Mouse (Mus musculus) hindlimb bud, embryonic 11.5 days (tissue): ENCODE measurements around the gene Tmem269.
A peak's percentile ranks its signal among the peaks of the same experiment; 100 is the strongest.

Source experiments
- DNase-seq: peaks from one replicate; pipeline ENCODE4 v3.0.0-alpha.2; 2012; ENCODE audit warnings: low read depth, low spot score; ENCODE audit errors: extremely low spot score

Gene Tmem269

DNA sequence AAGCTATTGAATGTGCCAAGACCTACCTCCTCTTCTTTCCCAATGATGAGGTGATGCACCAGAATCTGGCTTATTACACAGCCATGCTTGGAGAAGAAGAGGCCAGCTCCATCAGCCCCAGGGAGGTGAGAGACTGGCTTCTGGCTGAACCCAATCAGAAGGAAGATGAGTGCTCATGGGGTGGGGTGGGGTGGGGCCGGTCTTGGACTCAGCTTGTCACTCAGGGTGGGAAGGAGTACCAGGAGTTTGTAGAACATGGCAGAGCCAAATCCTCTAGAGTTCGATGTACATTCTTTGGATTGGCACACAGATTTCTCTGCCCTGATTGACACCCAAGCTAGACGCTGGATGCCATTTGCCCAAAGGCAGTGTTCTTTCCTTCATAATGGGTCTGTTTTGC lies 20.6 kb upstream of the Tmem269 start:
- no peak for DNase-seq

DNA sequence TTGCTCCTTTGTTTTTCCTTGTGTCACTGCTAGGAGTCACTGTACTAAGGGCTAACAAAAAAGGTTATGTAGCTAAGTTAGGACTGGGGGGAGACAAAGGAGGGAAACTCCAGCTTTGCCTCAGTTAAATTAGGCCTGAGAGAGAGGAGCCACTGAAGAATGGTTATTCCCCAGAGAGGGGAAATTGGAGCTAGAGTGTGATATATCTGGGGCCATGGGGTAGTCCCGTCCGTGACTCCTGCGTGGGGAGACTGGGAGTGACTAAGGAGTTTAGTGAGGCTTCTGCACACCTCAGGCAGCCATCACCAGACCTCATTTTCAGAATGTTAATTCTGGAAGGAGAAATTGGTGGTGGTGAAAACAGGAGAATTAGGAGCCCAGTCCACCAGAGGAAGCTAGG lies 16.3 kb upstream of the Tmem269 start:
- DNase-seq, result no peak

DNA sequence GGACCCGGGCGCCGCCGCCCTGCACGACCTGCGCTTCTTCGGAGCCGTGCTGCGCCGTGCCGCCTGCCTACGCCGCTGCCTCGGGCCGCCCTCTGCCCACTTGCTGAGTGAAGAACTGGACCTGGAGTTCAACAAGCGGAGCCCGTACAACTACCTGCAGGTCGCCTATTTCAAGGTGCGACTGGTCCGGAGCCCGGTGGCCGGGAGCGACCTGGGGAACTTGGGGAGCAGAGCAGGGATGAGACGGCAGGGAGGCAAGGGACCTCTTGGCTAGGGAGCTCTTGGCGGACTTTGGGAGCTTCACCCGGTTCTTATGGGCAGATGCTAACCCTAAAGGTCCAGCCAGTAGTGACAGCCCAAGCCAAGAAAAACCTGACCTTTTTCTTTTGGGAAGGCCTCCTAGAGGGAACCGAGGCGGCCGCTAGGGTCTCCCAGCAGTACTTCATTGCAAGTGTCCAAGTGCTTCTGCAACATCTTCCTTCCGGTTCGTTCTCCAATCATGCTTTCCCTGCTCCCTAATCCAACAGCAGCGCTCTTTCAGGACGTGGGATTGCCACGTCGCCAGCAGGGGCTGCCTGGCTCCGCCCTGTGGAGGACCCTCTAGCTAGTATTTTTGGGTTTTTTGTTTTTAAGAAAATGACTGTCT lies 15.4 kb upstream of the Tmem269 start:
- peak; percentile 33 for DNase-seq

DNA sequence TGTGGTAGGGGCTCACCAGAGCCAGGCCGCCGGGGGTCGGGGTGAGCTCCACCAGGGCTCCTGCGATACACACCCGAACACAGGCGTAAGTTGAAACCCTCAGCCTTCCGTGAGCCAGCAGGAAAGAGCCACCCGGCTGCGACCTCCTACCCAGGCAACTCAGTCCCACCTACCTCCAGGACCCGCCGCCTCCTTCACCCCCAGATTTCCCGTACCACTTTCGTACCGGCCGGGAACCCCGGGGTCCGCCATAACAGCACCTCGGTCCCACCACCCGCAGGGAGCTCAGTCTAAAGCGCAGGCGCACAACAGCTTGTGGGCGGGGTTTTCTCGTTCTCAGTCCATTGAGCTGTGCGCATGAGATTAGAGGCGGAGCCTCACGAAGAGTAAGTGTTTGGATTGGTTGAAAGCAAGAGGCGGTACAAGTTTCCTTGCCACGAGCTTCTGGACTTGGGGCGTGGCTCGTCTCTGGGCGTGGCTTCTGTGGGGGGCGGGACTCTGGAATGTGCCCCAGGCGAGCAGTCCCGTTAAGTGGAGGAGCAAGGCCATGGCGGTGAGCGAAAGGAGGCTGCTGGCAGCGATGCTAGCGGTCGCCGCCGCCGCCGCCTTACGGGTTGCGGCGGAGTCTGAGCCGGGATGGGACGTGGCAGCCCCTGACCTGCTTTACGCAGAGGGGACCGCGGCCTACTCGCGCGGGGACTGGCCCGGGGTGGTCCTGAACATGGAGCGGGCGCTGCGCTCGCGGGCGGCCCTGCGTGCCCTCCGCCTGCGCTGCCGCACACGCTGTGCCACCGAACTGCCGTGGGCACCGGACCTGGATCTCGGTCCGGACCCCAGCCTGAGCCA lies 14.6 kb upstream of the Tmem269 start, which contains the start of the genes AU022252 and P3h1:
Gene AU022252, minus strand, starts transcription at position 303 of the 846 bp plus-strand sequence.
Gene P3h1, plus strand, starts transcription at position 506 of the 846 bp plus-strand sequence.
- DNase-seq, result peak; percentile 99

DNA sequence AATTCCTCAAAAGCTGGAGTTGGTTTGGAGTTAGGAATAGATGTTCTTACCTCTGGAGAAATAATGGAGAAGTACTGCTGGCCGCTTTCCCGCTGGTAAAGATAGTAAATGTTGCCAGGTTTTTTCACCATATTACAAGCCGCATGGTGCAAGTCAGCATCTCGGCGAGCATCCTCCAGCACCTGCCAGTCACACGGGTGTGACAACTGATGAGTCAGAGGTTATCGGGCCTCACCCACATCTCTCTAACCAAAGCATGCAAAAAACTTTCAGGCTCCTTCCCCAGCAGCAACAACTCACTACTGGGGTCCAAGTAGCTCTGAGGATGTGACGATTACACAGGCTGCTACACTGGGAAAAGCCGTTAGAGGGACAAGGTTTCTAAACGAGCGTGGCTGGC lies 8.7 kb upstream of the Tmem269 start:
- DNase-seq, result no peak

DNA sequence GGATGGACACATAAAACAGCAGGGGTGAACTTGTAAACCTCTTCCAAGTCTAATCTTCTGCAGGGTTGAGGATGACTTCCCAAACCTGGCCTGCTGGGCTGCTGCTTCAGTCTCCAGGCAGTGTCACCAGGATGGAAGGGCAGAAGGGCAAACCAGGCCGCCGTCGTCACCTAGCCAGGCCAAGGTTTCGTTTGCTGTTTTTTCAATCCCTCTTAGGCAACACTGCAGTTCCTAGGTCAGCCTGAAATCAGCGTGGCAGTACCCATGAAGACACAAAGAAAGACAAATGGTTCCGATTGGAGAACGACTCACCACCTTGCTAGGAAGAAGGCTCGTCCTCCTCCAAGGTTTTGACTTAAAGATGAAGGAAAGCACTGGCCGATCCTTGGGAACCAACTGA lies 7.7 kb upstream of the Tmem269 start:
- DNase-seq, result no peak

DNA sequence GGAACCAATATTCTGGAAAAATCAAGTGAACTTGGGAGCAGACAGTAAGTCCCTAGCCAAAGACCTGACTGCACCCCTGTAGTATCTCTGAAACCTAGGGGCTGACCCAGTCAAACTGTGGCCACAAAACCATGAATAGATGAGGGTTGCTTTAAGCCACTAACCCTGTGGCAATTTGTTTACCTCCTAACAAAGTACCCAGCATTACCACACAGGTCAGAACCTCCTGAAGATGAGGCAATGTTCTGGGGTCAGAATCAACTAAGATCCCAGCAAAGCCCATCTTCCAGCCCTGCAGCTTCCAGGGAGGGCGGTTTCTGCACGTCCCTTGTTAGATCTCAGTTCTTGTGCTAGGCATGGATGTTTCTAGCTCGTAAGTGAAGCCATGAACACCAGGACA lies 6.5 kb upstream of the Tmem269 start:
- no peak for DNase-seq

DNA sequence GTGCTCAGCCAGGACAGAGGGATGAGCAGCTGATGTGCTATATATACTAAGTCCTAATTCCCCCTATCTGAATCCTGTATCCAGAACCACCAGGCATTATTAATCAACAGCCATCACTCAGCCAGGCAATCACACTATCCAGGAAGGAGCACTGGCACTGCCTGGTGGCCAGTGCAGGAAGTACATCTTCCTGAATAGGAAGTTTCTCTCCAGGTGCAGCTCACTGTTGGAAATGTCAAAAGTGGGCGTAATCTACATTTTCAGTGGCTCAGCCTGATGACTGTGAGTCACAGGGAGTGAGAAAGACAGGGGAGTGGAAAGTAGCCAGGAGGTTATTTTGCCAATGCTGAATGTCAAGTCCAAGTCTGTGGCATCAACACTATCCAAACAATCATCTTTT lies 5.7 kb upstream of the Tmem269 start:
- DNase-seq, result no peak

DNA sequence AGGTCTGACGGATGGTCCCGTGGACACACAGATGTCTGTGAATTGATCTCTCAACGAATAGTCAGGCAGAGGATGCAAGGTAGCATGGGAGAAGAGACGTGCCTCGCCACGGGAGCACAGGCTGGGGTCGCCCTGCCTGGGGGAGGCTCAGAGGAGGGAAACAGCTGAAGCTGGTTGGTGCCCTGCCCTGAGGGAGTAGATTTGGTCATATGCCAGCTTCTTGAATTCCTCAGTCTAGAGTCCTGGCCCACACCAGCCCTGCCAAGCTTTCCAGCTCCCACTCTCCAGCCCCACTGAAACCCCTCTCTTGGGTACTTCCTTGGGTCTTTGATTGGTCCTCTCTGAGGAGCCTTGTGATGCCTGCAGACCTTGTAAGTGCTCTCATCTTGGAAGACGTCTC lies 1.4 kb downstream of the Tmem269 start:
- DNase-seq, result no peak

DNA sequence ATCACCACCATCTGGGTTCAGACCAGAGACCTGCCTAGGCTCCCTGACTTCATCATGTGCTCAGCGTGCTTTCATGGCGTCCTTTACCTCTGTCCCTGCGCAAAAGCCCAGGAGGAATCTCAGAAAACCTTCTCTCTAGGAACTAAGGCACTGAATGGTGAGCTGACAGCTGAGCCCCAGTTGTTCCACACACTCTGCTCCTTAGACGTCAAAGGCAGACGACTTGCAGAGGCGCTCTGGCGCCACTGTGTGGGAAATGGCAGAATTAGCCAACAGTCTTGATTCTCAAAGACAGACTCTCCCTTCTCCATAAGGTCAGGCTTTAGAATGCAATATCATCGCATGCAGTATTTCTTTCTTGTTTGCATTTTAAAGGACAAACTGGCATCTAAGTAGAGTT lies 13.3 kb downstream of the Tmem269 start:
- peak; percentile 47 for DNase-seq

DNA sequence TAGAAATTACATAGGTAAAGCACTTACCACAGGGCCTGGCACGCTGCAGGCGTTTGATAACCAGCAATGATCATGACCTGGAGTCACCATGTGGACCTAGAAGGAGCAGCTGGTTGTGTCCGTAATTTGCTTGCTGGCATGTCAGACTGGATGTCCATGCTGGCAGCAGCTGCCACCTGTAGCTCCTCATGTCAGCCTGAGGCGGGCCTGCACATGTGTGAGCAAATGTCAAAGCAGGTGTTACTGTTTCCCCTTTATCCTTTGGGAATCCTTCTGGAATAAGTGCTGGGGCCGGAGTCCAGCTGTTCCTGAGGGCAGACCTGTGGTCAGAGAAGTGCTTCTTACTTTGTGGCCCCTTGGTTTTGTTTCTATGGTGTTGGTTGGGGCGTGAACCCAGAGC lies 19.9 kb downstream of the Tmem269 start:
- no peak for DNase-seq

DNA sequence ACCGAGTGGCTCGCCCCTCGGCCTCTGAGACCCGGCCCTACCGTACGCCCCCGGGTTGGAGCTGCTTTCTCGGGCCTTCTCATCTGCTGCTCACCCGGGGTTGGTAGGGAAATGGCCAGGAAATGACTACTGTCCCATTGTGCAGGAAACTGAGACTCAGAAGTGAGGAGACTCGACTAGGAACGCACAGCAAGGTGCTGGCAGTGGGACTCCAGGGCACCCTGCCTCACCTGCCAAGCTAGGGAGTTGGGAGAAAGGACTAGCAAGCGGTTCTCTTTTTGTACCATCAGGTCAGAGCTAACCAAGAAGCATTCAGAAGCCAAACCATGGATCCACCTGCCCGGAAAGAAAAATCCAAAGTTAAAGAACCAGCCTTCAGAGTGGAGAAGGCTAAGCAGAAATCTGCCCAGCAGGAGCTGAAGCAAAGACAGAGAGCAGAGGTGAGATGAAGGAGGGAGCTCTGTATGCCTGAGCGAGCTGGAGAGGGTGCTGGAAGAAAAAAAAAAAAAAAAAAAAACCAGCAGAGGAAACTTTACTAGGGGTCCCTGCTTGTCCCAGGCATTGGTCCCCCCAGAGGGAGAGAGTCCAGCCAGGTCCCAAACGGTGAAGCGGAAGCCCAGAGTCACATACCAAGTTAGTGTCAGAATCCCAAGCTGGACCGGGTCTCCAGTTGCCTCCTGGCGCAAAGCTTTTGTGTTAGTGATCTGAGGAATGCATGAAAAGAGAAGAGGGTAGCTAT lies 22.3 kb downstream of the Tmem269 start:
- no peak for DNase-seq

DNA sequence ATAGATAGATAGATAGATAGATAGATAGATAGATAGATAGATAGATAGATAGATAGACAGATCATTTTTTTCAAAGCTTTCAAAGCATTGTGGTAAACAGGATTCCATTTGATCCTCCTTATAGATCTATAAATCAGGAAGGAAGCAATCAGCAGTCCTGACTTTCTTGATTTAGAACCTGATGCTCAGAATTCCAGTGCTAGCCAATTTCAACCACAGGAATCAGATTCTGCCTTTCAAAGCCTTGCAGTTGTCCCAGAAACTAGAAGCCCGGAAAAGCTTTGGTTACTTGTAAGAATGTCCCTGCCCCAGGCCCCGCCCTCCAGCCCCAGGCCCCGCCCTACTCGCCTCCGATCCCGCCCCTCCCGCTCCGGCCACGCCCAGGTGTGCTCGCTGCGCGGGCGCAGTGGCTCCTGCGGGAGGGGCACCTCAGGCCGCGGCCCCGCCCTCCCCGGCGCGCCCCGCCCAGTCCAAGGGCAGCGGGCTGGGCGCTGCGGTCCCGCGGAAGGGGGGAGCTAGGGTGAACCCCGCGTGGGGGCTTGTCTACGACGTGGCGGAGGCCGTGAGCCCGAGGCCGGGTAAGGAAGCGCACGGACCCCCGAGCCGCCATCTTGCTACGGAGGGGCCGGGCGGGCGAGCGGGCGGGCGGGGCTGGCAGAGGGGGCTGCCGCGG lies 23.0 kb downstream of the Tmem269 start, which contains the start of gene Svbp:
Gene Svbp, plus strand, starts transcription at position 398 of the 673 bp plus-strand sequence.
- DNase-seq, result no peak

DNA sequence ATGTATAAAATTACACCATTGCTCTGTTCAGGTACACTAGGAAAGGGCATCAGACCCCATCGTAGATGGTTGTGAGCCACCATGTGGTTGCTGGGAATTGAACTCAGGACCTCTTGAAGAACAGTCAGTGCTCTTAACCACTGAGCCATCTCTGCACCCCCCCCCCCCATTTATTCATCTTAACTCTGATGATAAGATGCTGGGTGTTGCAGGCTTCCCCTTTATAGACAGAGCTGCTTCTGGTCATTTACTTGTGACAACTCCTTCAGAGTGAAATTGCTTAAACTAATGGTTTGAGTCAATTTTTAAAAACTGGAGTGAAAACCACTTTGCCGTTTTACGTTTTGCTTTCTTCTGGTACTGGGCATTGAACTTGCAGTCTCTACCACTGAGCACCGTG lies 25.3 kb downstream of the Tmem269 start:
- DNase-seq, result no peak

DNA sequence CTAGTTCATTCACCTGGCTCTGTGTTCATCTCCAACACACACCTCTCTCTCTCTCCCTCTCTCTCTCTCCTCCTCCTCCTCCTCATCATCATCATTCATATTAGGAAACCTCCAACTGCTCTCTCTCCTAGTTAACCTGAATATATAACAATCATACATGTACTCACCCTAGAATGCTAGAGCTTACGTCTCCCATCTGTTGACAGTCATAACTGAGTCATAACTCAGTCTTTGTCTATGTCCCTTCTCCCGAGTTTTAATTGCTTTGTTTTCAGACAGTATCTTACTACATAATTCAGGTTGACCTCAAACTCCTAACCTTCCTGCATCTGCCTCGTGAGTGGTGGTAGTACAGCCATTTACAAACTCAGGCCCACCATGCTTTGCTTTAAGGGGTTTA lies 26.7 kb downstream of the Tmem269 start:
- DNase-seq, result no peak

DNA sequence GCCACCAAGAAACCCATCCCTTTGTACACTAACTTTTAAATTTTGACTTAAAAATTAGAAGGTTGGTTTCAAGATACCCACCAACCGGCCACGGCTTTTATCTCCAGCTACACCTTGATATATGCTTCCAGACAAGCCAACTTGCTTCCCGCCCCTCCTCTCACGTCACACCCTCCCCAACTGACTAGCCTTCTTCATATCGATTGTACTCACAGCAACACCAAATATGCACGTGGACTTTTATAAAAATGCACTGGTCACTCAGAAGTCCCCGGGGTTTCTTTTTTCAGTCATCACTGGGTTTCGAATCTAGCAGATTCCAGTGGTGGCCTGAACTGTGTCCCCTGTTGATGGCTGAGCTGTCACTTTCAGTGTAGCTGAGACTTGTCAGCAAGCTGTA lies 27.4 kb downstream of the Tmem269 start:
- no peak for DNase-seq

DNA sequence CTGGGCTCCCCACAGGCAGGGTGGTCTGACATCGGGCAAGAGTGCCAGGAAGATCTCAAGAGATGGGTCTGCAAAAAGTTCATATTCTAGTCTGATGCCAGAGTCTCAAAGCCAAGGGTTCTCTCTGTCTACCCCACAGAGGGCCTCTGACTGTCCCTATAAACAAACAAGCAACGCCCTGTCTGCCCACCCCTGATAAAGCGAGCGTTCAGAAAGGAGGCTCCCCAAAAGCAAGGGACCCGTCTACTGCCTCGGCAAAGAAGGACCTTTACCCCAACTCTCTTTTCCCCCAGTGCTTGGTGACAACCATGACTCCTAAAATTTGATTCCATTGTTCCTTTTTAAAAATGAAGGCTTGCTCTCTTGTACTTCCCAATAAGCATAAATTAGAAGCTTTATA lies 28.2 kb downstream of the Tmem269 start, which contains the start of gene Ermap:
Gene Ermap, minus strand, starts transcription at position 148 of the 400 bp plus-strand sequence.
- no peak for DNase-seq

DNA sequence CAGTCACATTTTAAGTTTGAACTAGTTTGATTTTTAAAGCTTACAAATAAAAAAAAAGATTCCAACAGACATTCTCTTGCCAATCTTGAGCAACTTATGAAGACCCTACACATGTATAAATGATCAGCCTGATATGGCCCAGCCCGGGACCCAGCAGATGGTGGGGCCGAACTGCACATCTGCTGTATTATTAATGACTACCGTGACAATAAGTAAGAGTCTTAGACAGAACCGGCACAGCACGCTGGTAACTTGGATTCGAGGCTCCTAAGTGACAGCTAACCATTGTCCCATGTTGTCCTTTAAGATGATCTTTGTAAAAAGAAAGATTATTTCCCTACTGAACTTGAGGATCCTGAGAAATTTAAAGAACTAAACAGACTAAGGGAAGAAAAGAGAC lies 28.6 kb downstream of the Tmem269 start:
- DNase-seq, result no peak

DNA sequence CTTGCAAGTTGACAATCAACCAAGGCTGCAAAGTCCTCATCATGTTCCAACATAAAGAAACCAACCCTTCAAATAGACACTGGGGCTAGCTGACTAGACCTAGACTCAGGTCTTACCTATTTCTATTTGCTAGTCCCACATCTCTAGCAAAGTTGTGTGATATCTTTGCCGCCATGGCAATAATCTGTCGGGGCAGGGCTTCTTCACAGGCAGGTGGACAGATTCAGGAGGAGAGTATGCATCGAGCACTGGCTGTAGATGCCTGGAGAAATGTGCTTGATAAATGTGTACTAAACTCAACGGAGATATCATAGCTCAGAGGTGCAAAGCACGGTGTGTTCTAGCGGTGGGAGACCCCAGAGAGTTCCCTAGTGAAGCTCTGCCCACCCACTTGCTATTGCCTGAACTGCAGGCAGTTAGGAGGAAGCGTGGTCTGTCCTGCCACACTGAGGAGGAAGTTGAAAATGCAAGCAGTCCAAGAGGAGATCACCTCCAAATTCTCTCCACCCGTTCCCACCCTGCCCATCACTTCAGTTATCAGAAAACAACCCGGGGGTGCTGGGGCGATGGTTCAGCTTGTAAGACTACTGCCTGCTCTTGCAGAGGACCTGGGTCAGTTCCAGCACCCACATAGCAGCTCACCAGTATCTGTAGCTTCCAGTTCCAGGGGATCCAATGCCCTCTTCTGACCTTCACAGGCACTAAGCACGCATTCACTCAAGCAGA lies 29.8 kb downstream of the Tmem269 start:
- DNase-seq, result no peak

DNA sequence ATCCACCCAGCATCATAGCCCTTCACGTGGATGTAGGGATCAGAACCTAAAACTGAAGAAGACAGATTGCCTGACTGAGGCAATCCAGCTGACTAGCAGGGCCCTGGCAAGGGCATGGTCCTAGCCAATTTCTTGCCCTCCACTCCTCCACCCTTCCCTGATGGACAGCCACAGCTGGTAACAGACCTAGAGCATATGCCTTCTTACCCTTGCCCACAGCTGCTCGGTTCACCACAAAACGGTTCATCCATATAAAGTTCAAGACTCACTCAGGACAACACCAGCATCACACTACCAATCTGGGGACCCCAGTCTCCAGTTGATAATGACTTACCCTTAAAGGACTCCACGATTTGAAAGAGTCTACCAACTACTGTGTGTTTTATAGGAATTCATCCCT lies 32.2 kb downstream of the Tmem269 start:
- no peak for DNase-seq
